Mouse (Mus musculus) retina, postnatal 1 day (tissue): ENCODE results near the gene Gm20509.
"Not testable (repeated sequence)": the region's sequence is repeated elsewhere in the genome, so short reads cannot be mapped to it uniquely, and the experiment has no call there.

ENCODE experiments used
- DNase-seq: peaks from one replicate; pipeline ENCODE4 v3.0.0-alpha.2; 2012

Gene Gm20509

GRCm38 (mm10) chr9:73102181-73102580, at the start of gene Gm20509:
Gm20509 (plus strand) TSS chr9:73102470.
- DNase-seq: no peak

GRCm38 (mm10) chr9:73055441-73055911, 46.8 kb upstream of the Gm20509 start:
- DNase-seq: no peak

- DNase-seq: no peak
These were observed 43.0 kb upstream of the Gm20509 start for GRCm38 (mm10) chr9:73059224-73059623.

GRCm38 (mm10) chr9:73063621-73064290, 38.5 kb upstream of the Gm20509 start:
- peak; percentile 28 for DNase-seq

- DNase-seq: peak; percentile 17
These were observed 35.2 kb upstream of the Gm20509 start for GRCm38 (mm10) chr9:73067086-73067485.

- no peak for DNase-seq
These were observed 34.0 kb upstream of the Gm20509 start for GRCm38 (mm10) chr9:73068230-73068679.

- DNase-seq: no peak
These were observed 33.6 kb upstream of the Gm20509 start for GRCm38 (mm10) chr9:73068688-73069087.

- DNase-seq: no peak
These were observed 31.2 kb upstream of the Gm20509 start for GRCm38 (mm10) chr9:73070971-73071659.

GRCm38 (mm10) chr9:73072426-73072825, 29.8 kb upstream of the Gm20509 start:
- no peak for DNase-seq

- no peak for DNase-seq
These were observed 29.1 kb upstream of the Gm20509 start for GRCm38 (mm10) chr9:73073169-73073568.

GRCm38 (mm10) chr9:73079349-73079748, 22.9 kb upstream of the Gm20509 start:
- not testable (repeated sequence) for DNase-seq

GRCm38 (mm10) chr9:73079801-73080325, 22.4 kb upstream of the Gm20509 start:
- no peak for DNase-seq

GRCm38 (mm10) chr9:73082291-73083000, 19.8 kb upstream of the Gm20509 start:
- peak; percentile 35 for DNase-seq

- no peak for DNase-seq
These were observed 18.3 kb upstream of the Gm20509 start for GRCm38 (mm10) chr9:73083956-73084355.

- DNase-seq: no peak
These were observed 16.4 kb upstream of the Gm20509 start for GRCm38 (mm10) chr9:73085845-73086244.

GRCm38 (mm10) chr9:73087121-73087520, 15.1 kb upstream of the Gm20509 start:
- no peak for DNase-seq

- DNase-seq: no peak
These were observed 14.7 kb upstream of the Gm20509 start for GRCm38 (mm10) chr9:73087581-73087980.

- DNase-seq: no peak
These were observed 12.9 kb upstream of the Gm20509 start for GRCm38 (mm10) chr9:73089222-73089920.

GRCm38 (mm10) chr9:73090121-73090520, 12.1 kb upstream of the Gm20509 start:
- DNase-seq: no peak

- DNase-seq: peak; percentile 77
These were observed 10.5 kb upstream of the Gm20509 start for GRCm38 (mm10) chr9:73091747-73092146.

- DNase-seq: peak; percentile 36
These were observed 7.7 kb upstream of the Gm20509 start for GRCm38 (mm10) chr9:73094580-73094979.

GRCm38 (mm10) chr9:73097898-73098297, 4.4 kb upstream of the Gm20509 start:
- no peak for DNase-seq

- DNase-seq: no peak
These were observed 734 bp upstream of the Gm20509 start, which contains the start of gene Khdc3 for GRCm38 (mm10) chr9:73101536-73101935. Khdc3 (plus strand) TSS chr9:73101836.
